Mouse (Mus musculus): Measurements from ENCODE around the gene Brms1l. TPM values are rescaled to one million over a fixed set of nuclear protein-coding genes. Genes with fewer than 3 reads are reported as not detected.

Brms1l gene
- polyA plus RNA-seq, 1 experiment from 2014 or later, result 42.0 TPM

- no peaks in the 10 kb centered on the region for H3K9me3 ChIP-seq (ENCODE audit: control insufficient read depth, low read length)
- peaks cover 17% of the 10 kb centered on the region for H3K4me1 ChIP-seq (replicated peaks; ENCODE audit: control insufficient read depth, insufficient read depth, low read length)
- peak; percentile 95 for DNase-seq (ENCODE audit: low spot score)
- H3K27me3 ChIP-seq (ENCODE audit: control insufficient read depth, insufficient read depth, low read length), result no peaks in the 10 kb centered on the region
- ATAC-seq (ENCODE audit: low FRiP score), result peak; percentile 96
- under 1% methylated on average over 71 of the region's 78 CpGs for WGBS
- H3K27ac ChIP-seq, result peak within 1 kb of the TSS; percentile 96
- H3K4me2 ChIP-seq (replicated peaks), result peak within 1 kb of the TSS; percentile 82
- H3K4me3 ChIP-seq (replicated peaks; ENCODE audit: low read length), result peak within 1 kb of the TSS; percentile 77
- peak within 1 kb of the TSS; percentile 83 for H3K9ac ChIP-seq
- H3K36me3 ChIP-seq (replicated peaks; ENCODE audit: control insufficient read depth, insufficient read depth), result no peaks in the 10 kb centered on the region
These were observed 15.3 kb upstream of the Brms1l start, which contains the start of gene Ralgapa1 for GRCm38 (mm10) chr12:55820661-55821314. Gene Ralgapa1 (minus strand): TSS chr12:55821167.

- no peak overlapping the region for H3K9ac ChIP-seq
- no peak overlapping the region for H3K27ac ChIP-seq
- 89% methylated on average over 6 of the region's 6 CpGs for WGBS
- DNase-seq (ENCODE audit: low spot score) (no peak), ATAC-seq (ENCODE audit: low FRiP score) (no peak)
- H3K9me3 ChIP-seq (ENCODE audit: control insufficient read depth, low read length), result no peaks in the 10 kb centered on the region
- peaks cover 11% of the 10 kb centered on the region for H3K4me1 ChIP-seq (replicated peaks; ENCODE audit: control insufficient read depth, insufficient read depth, low read length)
- H3K4me2 ChIP-seq (replicated peaks), result no peak overlapping the region
- H3K36me3 ChIP-seq (replicated peaks; ENCODE audit: control insufficient read depth, insufficient read depth), result no peaks in the 10 kb centered on the region
- no peak overlapping the region for H3K4me3 ChIP-seq (replicated peaks; ENCODE audit: low read length)
- no peaks in the 10 kb centered on the region for H3K27me3 ChIP-seq (ENCODE audit: control insufficient read depth, insufficient read depth, low read length)
These were observed 12.1 kb upstream of the Brms1l start for GRCm38 (mm10) chr12:55824027-55824426.

- Histone ChIP-seq H3K27ac (no peak overlapping the region), H3K36me3 (replicated peaks; ENCODE audit: control insufficient read depth, insufficient read depth) (no peaks in the 10 kb centered on the region), H3K27me3 (ENCODE audit: control insufficient read depth, insufficient read depth, low read length) (no peaks in the 10 kb centered on the region), H3K9me3 (ENCODE audit: control insufficient read depth, low read length) (no peaks in the 10 kb centered on the region), H3K4me2 (replicated peaks) (no peak overlapping the region), H3K4me1 (replicated peaks; ENCODE audit: control insufficient read depth, insufficient read depth, low read length) (no peaks in the 10 kb centered on the region), H3K9ac (no peak overlapping the region), H3K4me3 (replicated peaks; ENCODE audit: low read length) (no peak overlapping the region)
- DNase-seq (ENCODE audit: low spot score) (no peak), ATAC-seq (ENCODE audit: low FRiP score) (no peak)
- WGBS, result 87% methylated on average over 2 of the region's 2 CpGs
These were observed 10.6 kb upstream of the Brms1l start for GRCm38 (mm10) chr12:55825537-55825936.

- no peaks in the 10 kb centered on the region for H3K4me1 ChIP-seq (replicated peaks; ENCODE audit: control insufficient read depth, insufficient read depth, low read length)
- H3K36me3 ChIP-seq (replicated peaks; ENCODE audit: control insufficient read depth, insufficient read depth), result no peaks in the 10 kb centered on the region
- ATAC-seq (ENCODE audit: low FRiP score), result no peak
- peak; percentile 77 for DNase-seq (ENCODE audit: low spot score)
- H3K27me3 ChIP-seq (ENCODE audit: control insufficient read depth, insufficient read depth, low read length), result no peaks in the 10 kb centered on the region
- WGBS, result 15% methylated on average over 2 of the region's 2 CpGs
- no peak overlapping the region for H3K4me2 ChIP-seq (replicated peaks)
- H3K9me3 ChIP-seq (ENCODE audit: control insufficient read depth, low read length), result no peaks in the 10 kb centered on the region
- no peak overlapping the region for H3K4me3 ChIP-seq (replicated peaks; ENCODE audit: low read length)
- H3K27ac ChIP-seq, result no peak overlapping the region
- no peak overlapping the region for H3K9ac ChIP-seq
These were observed 5.0 kb upstream of the Brms1l start for GRCm38 (mm10) chr12:55831101-55831500.

- H3K9me3 ChIP-seq (ENCODE audit: control insufficient read depth, low read length), result no peaks in the 10 kb centered on the region
- no peak for DNase-seq (ENCODE audit: low spot score)
- H3K36me3 ChIP-seq (replicated peaks; ENCODE audit: control insufficient read depth, insufficient read depth), result no peaks in the 10 kb centered on the region
- no peak overlapping the region for H3K9ac ChIP-seq
- H3K4me2 ChIP-seq (replicated peaks), result no peak overlapping the region
- H3K27ac ChIP-seq, result no peak overlapping the region
- H3K4me1 ChIP-seq (replicated peaks; ENCODE audit: control insufficient read depth, insufficient read depth, low read length), result peaks cover 11% of the 10 kb centered on the region; the same call in 1 of the 2 replicates
- ATAC-seq (ENCODE audit: low FRiP score), result no peak
- H3K4me3 ChIP-seq (replicated peaks; ENCODE audit: low read length), result no peak overlapping the region
- no peaks in the 10 kb centered on the region for H3K27me3 ChIP-seq (ENCODE audit: control insufficient read depth, insufficient read depth, low read length)
These were observed 3.2 kb upstream of the Brms1l start for GRCm38 (mm10) chr12:55832961-55833360.

GRCm38 (mm10) chr12:55833906-55834625 lies 2.1 kb upstream of the Brms1l start:
- 67% methylated on average over 9 of the region's 9 CpGs for WGBS
- no peaks in the 10 kb centered on the region for H3K36me3 ChIP-seq (replicated peaks; ENCODE audit: control insufficient read depth, insufficient read depth)
- 0 out of 2 replicates have a peak overlapping the region, but pooled peaks have one; percentile 3 for H3K9ac ChIP-seq
- H3K9me3 ChIP-seq (ENCODE audit: control insufficient read depth, low read length), result no peaks in the 10 kb centered on the region
- DNase-seq (ENCODE audit: low spot score) (no peak), ATAC-seq (ENCODE audit: low FRiP score) (no peak)
- H3K4me2 ChIP-seq (replicated peaks), result no peak overlapping the region
- H3K27me3 ChIP-seq (ENCODE audit: control insufficient read depth, insufficient read depth, low read length), result no peaks in the 10 kb centered on the region
- H3K27ac ChIP-seq, result no peak overlapping the region
- peaks cover 14% of the 10 kb centered on the region; the same call in 1 of the 2 replicates for H3K4me1 ChIP-seq (replicated peaks; ENCODE audit: control insufficient read depth, insufficient read depth, low read length)
- H3K4me3 ChIP-seq (replicated peaks; ENCODE audit: low read length), result no peak overlapping the region

GRCm38 (mm10) chr12:55834891-55835290 lies 1.2 kb upstream of the Brms1l start:
- H3K36me3 ChIP-seq (replicated peaks; ENCODE audit: control insufficient read depth, insufficient read depth), result no peaks in the 10 kb centered on the region
- no peaks in the 10 kb centered on the region for H3K9me3 ChIP-seq (ENCODE audit: control insufficient read depth, low read length)
- WGBS, result 92% methylated on average over 8 of the region's 8 CpGs
- DNase-seq (ENCODE audit: low spot score) (no peak), ATAC-seq (ENCODE audit: low FRiP score) (no peak)
- H3K4me1 ChIP-seq (replicated peaks; ENCODE audit: control insufficient read depth, insufficient read depth, low read length), result peaks cover 14% of the 10 kb centered on the region; the same call in 1 of the 2 replicates
- no peaks in the 10 kb centered on the region for H3K27me3 ChIP-seq (ENCODE audit: control insufficient read depth, insufficient read depth, low read length)
- H3K4me3 ChIP-seq (replicated peaks; ENCODE audit: low read length), result no peak overlapping the region
- no peak overlapping the region for H3K27ac ChIP-seq
- H3K4me2 ChIP-seq (replicated peaks), result no peak overlapping the region
- no peak overlapping the region for H3K9ac ChIP-seq

GRCm38 (mm10) chr12:55835857-55836198 lies 296 bp upstream of the Brms1l start:
- peaks cover 14% of the 10 kb centered on the region; the same call in 1 of the 2 replicates for H3K4me1 ChIP-seq (replicated peaks; ENCODE audit: control insufficient read depth, insufficient read depth, low read length)
- ATAC-seq (ENCODE audit: low FRiP score) (no peak), DNase-seq (ENCODE audit: low spot score) (no peak)
- no peaks in the 10 kb centered on the region for H3K9me3 ChIP-seq (ENCODE audit: control insufficient read depth, low read length)
- peak overlapping the region; percentile 76 for H3K4me2 ChIP-seq (replicated peaks)
- H3K4me3 ChIP-seq (replicated peaks; ENCODE audit: low read length), result peak overlapping the region; percentile 89
- under 1% methylated on average over 6 of the region's 6 CpGs for WGBS
- H3K36me3 ChIP-seq (replicated peaks; ENCODE audit: control insufficient read depth, insufficient read depth), result no peaks in the 10 kb centered on the region
- H3K9ac ChIP-seq, result peak overlapping the region; percentile 55; the same call in 1 of the 2 replicates
- H3K27ac ChIP-seq, result peak overlapping the region; percentile 67; the same call in 1 of the 2 replicates
- no peaks in the 10 kb centered on the region for H3K27me3 ChIP-seq (ENCODE audit: control insufficient read depth, insufficient read depth, low read length)

GRCm38 (mm10) chr12:55837495-55837894 lies 1.4 kb downstream of the Brms1l start:
- Histone ChIP-seq H3K4me2 (replicated peaks) (peak overlapping the region; percentile 76), H3K36me3 (replicated peaks; ENCODE audit: control insufficient read depth, insufficient read depth) (peaks cover 12% of the 10 kb centered on the region), H3K27ac (no peak overlapping the region), H3K27me3 (ENCODE audit: control insufficient read depth, insufficient read depth, low read length) (no peaks in the 10 kb centered on the region), H3K9ac (no peak overlapping the region), H3K4me3 (replicated peaks; ENCODE audit: low read length) (peak overlapping the region; percentile 89), H3K4me1 (replicated peaks; ENCODE audit: control insufficient read depth, insufficient read depth, low read length) (peaks cover 14% of the 10 kb centered on the region; the same call in 1 of the 2 replicates), H3K9me3 (ENCODE audit: control insufficient read depth, low read length) (no peaks in the 10 kb centered on the region)
- WGBS, result 65% methylated on average over 3 of the region's 3 CpGs
- ATAC-seq (ENCODE audit: low FRiP score), result no peak
- no peak for DNase-seq (ENCODE audit: low spot score)

Measured in hindbrain, embryonic 14.5 days (tissue).